Mouse (Mus musculus) limb, embryonic 11.5 days (tissue): ENCODE results near the gene Catip. TPM values are rescaled to one million over a fixed set of nuclear protein-coding genes. Genes with fewer than 3 reads are reported as not detected.

Source experiments
- ATAC-seq: fragments of 200-750 bp; cut with Nextera tagmentation; 2 replicates; pipeline ENCODE4 v1.8.0; 2017; ENCODE audit warnings: low read depth; ENCODE audit not compliant: insufficient number of reproducible peaks, low FRiP score, low TSS enrichment
- DNase-seq: peaks from one replicate; pipeline ENCODE4 v3.0.0-alpha.2; 2015; ENCODE audit warnings: low spot score
- H3K27ac ChIP-seq: fragments of 300-500 bp; sonication (generic); replicated peaks from 2 replicates; pipeline ENCODE4 v1.5.1; 2014; ENCODE audit warnings: low read depth, mild to moderate bottlenecking, low read length
- H3K27me3 ChIP-seq: fragments of 300-500 bp; sonication (generic); 2 replicates; pipeline ENCODE4 v1.6.1; 2014; ENCODE audit warnings: mild to moderate bottlenecking, low read length, mixed read lengths; ENCODE audit not compliant: control insufficient read depth, insufficient read depth
- H3K36me3 ChIP-seq: fragments of 300-500 bp; sonication (generic); 2 replicates; pipeline ENCODE4 v1.6.1; 2014; ENCODE audit warnings: mild to moderate bottlenecking, low read length, moderate library complexity, mixed read lengths; ENCODE audit not compliant: control insufficient read depth, insufficient read depth
- H3K4me1 ChIP-seq: fragments of 300-500 bp; sonication (generic); 2 replicates; pipeline ENCODE4 v1.6.1; 2014; ENCODE audit warnings: low read length, mixed read lengths; ENCODE audit not compliant: control insufficient read depth, insufficient read depth
- H3K4me2 ChIP-seq: fragments of 300-500 bp; sonication (generic); 2 replicates; pipeline ENCODE4 v1.6.1; 2014; ENCODE audit warnings: low read depth, mild to moderate bottlenecking, moderate library complexity; ENCODE audit not compliant: severe bottlenecking
- H3K4me3 ChIP-seq: fragments of 300-500 bp; sonication (generic); 2 replicates; pipeline ENCODE4 v1.5.1; 2014; ENCODE audit warnings: low read depth, low read length
- H3K9ac ChIP-seq: fragments of 300-500 bp; sonication (generic); 2 replicates; pipeline ENCODE4 v1.6.1; 2014; ENCODE audit warnings: mild to moderate bottlenecking, low read length
- H3K9me3 ChIP-seq: fragments of 300-500 bp; sonication (generic); 2 replicates; pipeline ENCODE4 v1.6.1; 2016; ENCODE audit warnings: low read length; ENCODE audit not compliant: control insufficient read depth
- WGBS: fragments of 180-500 bp; shearing (Covaris S2); extraction: QIAGEN DNeasy Blood & Tissue Kit; methylation state at CpG from one replicate; pipeline ENCODE4 v1.1.7; 2014; 5-methylcytosine and 5-hydroxymethylcytosine counted together
- polyA plus RNA-seq: library from polyadenylated mRNA; unstranded; fragments of >200 nt; fragmentation: Nextera tagmentation; extraction: Ambion mirVana; gene quantifications from 2 replicates; pipeline ENCODE4 v1.2.1, GENCODE M21; 2014

Catip gene
- polyA plus RNA-seq, 1 experiment from 2014 or later = 0.25 TPM

- H3K4me3 ChIP-seq = no peak overlapping the region
- no peaks in the 10 kb centered on the region for H3K9me3 ChIP-seq
- no peaks in the 10 kb centered on the region for H3K36me3 ChIP-seq
- H3K27ac ChIP-seq = no peak overlapping the region
- H3K4me2 ChIP-seq = no peak overlapping the region
- ATAC-seq (no peak), DNase-seq (no peak)
- 83% methylated on average over 7 of the region's 7 CpGs for WGBS
- peaks cover 12% of the 10 kb centered on the region for H3K4me1 ChIP-seq
- H3K27me3 ChIP-seq = no peaks in the 10 kb centered on the region
- H3K9ac ChIP-seq = no peak overlapping the region
Measured at GRCm38 (mm10) chr1:74388398-74388920, 26.6 kb downstream of the Catip start.

- peak; percentile 43 for DNase-seq
- Histone ChIP-seq H3K27ac (peak overlapping the region; percentile 38; the same call in 1 of the 2 replicates), H3K4me3 (peak overlapping the region; percentile 12; the same call in 1 of the 2 replicates), H3K4me1 (peaks cover 10% of the 10 kb centered on the region), H3K27me3 (no peaks in the 10 kb centered on the region), H3K36me3 (peaks cover 7% of the 10 kb centered on the region; the same call in 1 of the 2 replicates), H3K9me3 (no peaks in the 10 kb centered on the region), H3K9ac (no peak overlapping the region; the same call in 1 of the 2 replicates), H3K4me2 (peak overlapping the region; percentile 97)
- 5% methylated on average over 29 of the region's 29 CpGs for WGBS
- no peak for ATAC-seq
Measured at GRCm38 (mm10) chr1:74389831-74390286, 28.0 kb downstream of the Catip start.

- ATAC-seq = no peak
- 7% methylated on average over 21 of the region's 21 CpGs for WGBS
- Histone ChIP-seq H3K9me3 (no peaks in the 10 kb centered on the region), H3K36me3 (peaks cover 8% of the 10 kb centered on the region; the same call in 1 of the 2 replicates), H3K4me2 (peak overlapping the region; percentile 97), H3K9ac (no peak overlapping the region; the same call in 1 of the 2 replicates), H3K4me3 (peak overlapping the region; percentile 12), H3K27me3 (no peaks in the 10 kb centered on the region), H3K27ac (no peak overlapping the region), H3K4me1 (peaks cover 10% of the 10 kb centered on the region)
- DNase-seq = peak; percentile 80
Measured at GRCm38 (mm10) chr1:74390287-74390906, 28.5 kb downstream of the Catip start.

- H3K9ac ChIP-seq = peak within 1 kb of the TSS; percentile 96
- peak within 1 kb of the TSS; percentile 95 for H3K27ac ChIP-seq
- H3K9me3 ChIP-seq = no peaks in the 10 kb centered on the region
- peaks cover 10% of the 10 kb centered on the region for H3K4me1 ChIP-seq
- H3K27me3 ChIP-seq = no peaks in the 10 kb centered on the region
- H3K36me3 ChIP-seq = peaks cover 8% of the 10 kb centered on the region; the same call in 1 of the 2 replicates
- 3% methylated on average over 46 of the region's 51 CpGs for WGBS
- peak within 1 kb of the TSS; percentile 88 for H3K4me3 ChIP-seq
- DNase-seq = peak; percentile 98
- ATAC-seq = peak; percentile 61
- H3K4me2 ChIP-seq = peak within 1 kb of the TSS; percentile 97
Measured at GRCm38 (mm10) chr1:74390924-74391748, 29.2 kb downstream of the Catip start, which contains the start of gene Ctdsp1. Gene Ctdsp1 (plus strand): TSS chr1:74391509.

- WGBS = under 1% methylated on average over 59 of the region's 63 CpGs
- H3K4me3 ChIP-seq = peak overlapping the region; percentile 88
- H3K4me2 ChIP-seq = peak overlapping the region; percentile 97
- H3K27me3 ChIP-seq = no peaks in the 10 kb centered on the region
- H3K9me3 ChIP-seq = no peaks in the 10 kb centered on the region
- H3K9ac ChIP-seq = peak overlapping the region; percentile 96
- H3K36me3 ChIP-seq = peaks cover 8% of the 10 kb centered on the region; the same call in 1 of the 2 replicates
- H3K27ac ChIP-seq = peak overlapping the region; percentile 95
- H3K4me1 ChIP-seq = peaks cover 10% of the 10 kb centered on the region
- DNase-seq (peak; percentile 72), ATAC-seq (peak; percentile 22; the same call in 1 of the 2 replicates)
Measured at GRCm38 (mm10) chr1:74391844-74392441, 30.0 kb downstream of the Catip start.

GRCm38 (mm10) chr1:74392446-74392994, 30.6 kb downstream of the Catip start:
- WGBS = 3% methylated on average over 16 of the region's 16 CpGs
- peaks cover 8% of the 10 kb centered on the region; the same call in 1 of the 2 replicates for H3K36me3 ChIP-seq
- peak overlapping the region; percentile 97 for H3K4me2 ChIP-seq
- no peak for DNase-seq
- H3K9ac ChIP-seq = peak overlapping the region; percentile 96
- peaks cover 10% of the 10 kb centered on the region for H3K4me1 ChIP-seq
- H3K4me3 ChIP-seq = peak overlapping the region; percentile 88
- H3K9me3 ChIP-seq = no peaks in the 10 kb centered on the region
- peak overlapping the region; percentile 95 for H3K27ac ChIP-seq
- H3K27me3 ChIP-seq = no peaks in the 10 kb centered on the region
- ATAC-seq = no peak

- peak overlapping the region; percentile 96 for H3K9ac ChIP-seq
- WGBS = 50% methylated on average over 7 of the region's 7 CpGs
- ATAC-seq = no peak
- H3K4me3 ChIP-seq = peak overlapping the region; percentile 88
- peaks cover 10% of the 10 kb centered on the region for H3K4me1 ChIP-seq
- H3K9me3 ChIP-seq = no peaks in the 10 kb centered on the region
- H3K4me2 ChIP-seq = peak overlapping the region; percentile 97
- no peak for DNase-seq
- H3K27ac ChIP-seq = no peak overlapping the region; the same call in 1 of the 2 replicates
- no peaks in the 10 kb centered on the region for H3K27me3 ChIP-seq
- peaks cover 8% of the 10 kb centered on the region; the same call in 1 of the 2 replicates for H3K36me3 ChIP-seq
Measured at GRCm38 (mm10) chr1:74393010-74393409, 31.1 kb downstream of the Catip start.
